Mouse (Mus musculus) heart, embryonic 16.5 days (tissue): ENCODE measurements around the gene Tmem30b. TPM values are rescaled to one million over a fixed set of nuclear protein-coding genes. Genes with fewer than 3 reads are reported as not detected.
"Not testable (repeated sequence)": the region's sequence is repeated elsewhere in the genome, so short reads cannot be mapped to it uniquely, and the experiment has no call there.

Experiments
- ATAC-seq: fragments of 200-750 bp; cut with Nextera tagmentation; replicated peaks from 2 replicates; pipeline ENCODE4 v1.8.0; 2017; ENCODE audit warnings: moderate number of reproducible peaks; ENCODE audit not compliant: insufficient read depth, low FRiP score; ENCODE audit errors: extremely low read depth
- H3K27ac ChIP-seq: fragments of 300-500 bp; sonication (generic); 2 replicates; pipeline ENCODE4 v1.5.1; 2014; ENCODE audit warnings: mild to moderate bottlenecking, low read length, control low read depth, moderate library complexity
- H3K27me3 ChIP-seq: fragments of 300-500 bp; sonication (generic); 2 replicates; pipeline ENCODE4 v1.6.1; 2014; ENCODE audit warnings: low read length, mixed read lengths; ENCODE audit not compliant: control insufficient read depth, insufficient read depth
- H3K36me3 ChIP-seq: fragments of 300-500 bp; sonication (generic); 2 replicates; pipeline ENCODE4 v1.6.1; 2014; ENCODE audit not compliant: control insufficient read depth, insufficient read depth
- H3K4me1 ChIP-seq: fragments of 300-500 bp; sonication (generic); 2 replicates; pipeline ENCODE4 v1.6.1; 2014; ENCODE audit warnings: low read length, mixed read lengths; ENCODE audit not compliant: control insufficient read depth, insufficient read depth
- H3K4me2 ChIP-seq: fragments of 300-500 bp; sonication (generic); 2 replicates; pipeline ENCODE4 v1.6.1; 2014; ENCODE audit warnings: low read depth, mild to moderate bottlenecking, control low read depth, low read length
- H3K4me3 ChIP-seq: fragments of 300-500 bp; sonication (generic); 2 replicates; pipeline ENCODE4 v1.5.1; 2014; ENCODE audit warnings: mild to moderate bottlenecking, control low read depth, low read length
- H3K9ac ChIP-seq: fragments of 300-500 bp; sonication (generic); 2 replicates; pipeline ENCODE4 v1.6.1; 2014; ENCODE audit warnings: low read length, control low read depth
- H3K9me3 ChIP-seq: fragments of 300-500 bp; sonication (generic); replicated peaks from 2 replicates; pipeline ENCODE4 v1.6.1; 2016; ENCODE audit warnings: low read length; ENCODE audit not compliant: control insufficient read depth
- WGBS: fragments of 180-500 bp; shearing (Covaris S2); extraction: QIAGEN DNeasy Blood & Tissue Kit; methylation state at CpG from one replicate; pipeline ENCODE4 v1.1.7; 2014; 5-methylcytosine and 5-hydroxymethylcytosine counted together
- polyA plus RNA-seq: library from polyadenylated mRNA; unstranded; fragments of >200 nt; fragmentation: Nextera tagmentation; extraction: Ambion mirVana; gene quantifications from 2 replicates; pipeline ENCODE4 v1.2.1, GENCODE M21; 2015

Tmem30b gene
- polyA plus RNA-seq, 1 experiment from 2014 or later, result 3.0 TPM

DNA sequence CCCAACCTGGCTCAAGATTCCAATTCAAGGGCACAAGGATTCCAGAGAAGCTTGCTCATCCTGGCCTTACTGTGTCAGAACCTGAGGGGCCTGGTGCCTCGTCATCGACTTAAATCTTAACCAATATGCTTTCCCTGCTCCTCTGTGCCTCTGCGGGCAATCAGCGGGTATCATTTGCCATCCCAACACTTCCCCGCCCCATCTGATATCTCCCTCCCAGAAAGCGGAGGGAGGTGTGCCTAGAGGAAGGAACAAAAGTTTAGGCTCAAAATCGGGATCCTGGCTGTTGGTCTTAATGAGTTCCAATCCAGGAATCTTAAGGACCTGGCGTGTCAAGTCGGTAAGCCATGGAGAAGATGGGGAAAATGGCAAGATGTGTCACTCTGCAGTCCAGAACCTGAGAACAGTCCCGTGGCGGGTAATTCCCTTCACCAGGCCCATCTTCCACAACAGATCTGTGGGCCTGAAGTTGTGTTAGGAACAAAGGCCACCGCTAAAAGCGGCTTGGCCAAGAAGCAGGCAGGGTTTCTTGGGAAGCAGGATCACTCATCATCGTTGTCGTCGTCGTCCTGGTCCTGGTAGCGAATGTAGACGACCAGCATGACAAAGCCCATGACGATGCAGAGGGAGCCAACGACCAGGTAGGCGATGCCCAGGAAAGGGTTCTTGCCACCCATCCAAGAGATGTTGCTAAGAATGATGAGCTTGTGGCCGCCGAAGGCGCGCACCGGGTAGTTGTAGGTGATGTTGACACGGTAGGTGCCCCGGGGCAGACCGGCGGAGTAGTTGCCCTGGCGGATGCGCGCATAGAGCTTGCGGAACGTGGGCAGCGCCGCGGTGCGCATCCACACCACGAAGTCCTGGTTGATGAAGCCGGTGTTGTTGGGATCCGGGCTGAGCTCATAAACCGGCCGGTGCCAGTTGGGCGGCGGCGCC, 1.2 kb downstream of the Tmem30b start:
- peak overlapping the region; percentile 46 for H3K4me3 ChIP-seq
- no peaks in the 10 kb centered on the region for H3K36me3 ChIP-seq
- H3K27me3 ChIP-seq, result peaks cover 61% of the 10 kb centered on the region
- 12% methylated on average over 48 of the region's 48 CpGs for WGBS
- H3K9ac ChIP-seq, result peak overlapping the region; percentile 23
- ATAC-seq, result no peak
- H3K27ac ChIP-seq, result no peak overlapping the region
- H3K4me2 ChIP-seq, result peak overlapping the region; percentile 64
- no peaks in the 10 kb centered on the region for H3K9me3 ChIP-seq
- peaks cover 4% of the 10 kb centered on the region; the same call in 1 of the 2 replicates for H3K4me1 ChIP-seq

DNA sequence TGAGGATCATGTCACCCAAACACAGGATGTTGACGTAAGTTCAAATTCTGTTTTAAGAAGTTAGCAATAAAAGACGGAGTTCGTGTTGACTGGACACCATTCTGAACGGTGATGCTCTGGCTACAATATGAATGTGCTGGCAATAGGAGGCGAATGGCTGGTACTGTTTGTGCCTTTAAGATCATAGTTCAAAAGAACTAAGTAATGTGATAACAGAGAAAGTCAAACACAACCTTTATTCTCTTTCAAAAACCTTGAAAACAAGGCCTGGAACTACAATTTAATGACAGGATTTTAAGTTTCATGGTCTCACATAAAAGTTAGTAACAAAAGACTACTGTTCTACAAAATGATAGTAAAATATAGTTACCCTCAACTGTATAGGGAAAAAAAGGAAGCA, 3.0 kb downstream of the Tmem30b start:
- Histone ChIP-seq H3K36me3 (no peaks in the 10 kb centered on the region), H3K9me3 (no peaks in the 10 kb centered on the region), H3K9ac (no peak overlapping the region), H3K27me3 (peaks cover 50% of the 10 kb centered on the region), H3K27ac (no peak overlapping the region), H3K4me1 (peaks cover 6% of the 10 kb centered on the region; the same call in 1 of the 2 replicates), H3K4me2 (no peak overlapping the region), H3K4me3 (no peak overlapping the region)
- no peak for ATAC-seq
- 85% methylated on average over 5 of the region's 5 CpGs for WGBS

DNA sequence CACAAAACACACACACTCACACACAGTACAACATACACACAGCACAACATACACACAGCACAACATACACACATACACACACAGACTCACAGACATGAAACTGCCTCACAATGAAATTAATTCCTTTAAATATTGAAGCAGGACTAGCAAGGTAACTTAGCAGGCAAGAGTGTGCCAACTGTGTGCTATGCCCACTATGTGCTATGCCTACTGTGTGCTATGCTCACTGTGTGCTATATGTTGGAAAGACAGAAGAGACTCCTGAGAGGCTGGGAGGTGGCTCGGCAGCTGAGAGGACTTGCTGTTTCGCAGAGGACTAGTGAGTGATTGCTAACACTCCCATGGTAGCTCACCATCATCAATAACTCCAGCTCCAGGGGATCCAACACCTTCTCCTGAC, 5.8 kb downstream of the Tmem30b start:
- H3K9ac ChIP-seq, result no peak overlapping the region
- no peaks in the 10 kb centered on the region for H3K36me3 ChIP-seq
- H3K4me3 ChIP-seq, result no peak overlapping the region
- H3K27me3 ChIP-seq, result peaks cover 26% of the 10 kb centered on the region
- no peak for ATAC-seq
- H3K9me3 ChIP-seq, result no peaks in the 10 kb centered on the region
- no peak overlapping the region for H3K4me2 ChIP-seq
- peaks cover 6% of the 10 kb centered on the region; the same call in 1 of the 2 replicates for H3K4me1 ChIP-seq
- WGBS, result 82% methylated on average over 2 of the region's 2 CpGs
- H3K27ac ChIP-seq, result no peak overlapping the region

DNA sequence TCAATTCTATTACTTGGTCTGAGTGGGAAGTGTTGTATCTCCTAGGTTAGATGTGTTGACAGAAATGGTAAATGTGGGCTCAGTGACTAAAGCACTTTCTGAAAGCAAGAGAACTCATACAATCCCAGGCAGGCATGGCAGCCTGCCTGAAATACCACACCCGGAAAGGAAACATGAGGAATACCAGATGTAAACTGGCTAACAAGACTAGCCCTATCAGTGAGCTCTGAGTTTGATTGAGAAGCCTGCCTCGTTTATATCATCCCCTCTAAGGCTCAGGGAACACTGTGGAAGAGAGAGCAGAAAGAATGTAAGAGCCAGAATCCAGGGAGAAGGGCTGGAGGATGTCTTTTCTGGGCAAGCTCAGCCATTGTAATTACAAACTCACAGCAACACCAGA, 7.0 kb downstream of the Tmem30b start:
- peaks cover 3% of the 10 kb centered on the region; the same call in 1 of the 2 replicates for H3K4me1 ChIP-seq
- ATAC-seq, result no peak
- no peak overlapping the region for H3K4me2 ChIP-seq
- H3K9ac ChIP-seq, result no peak overlapping the region
- H3K9me3 ChIP-seq, result no peaks in the 10 kb centered on the region
- H3K36me3 ChIP-seq, result no peaks in the 10 kb centered on the region
- 12% methylated on average over 2 of the region's 2 CpGs for WGBS
- H3K4me3 ChIP-seq, result no peak overlapping the region
- H3K27ac ChIP-seq, result no peak overlapping the region
- H3K27me3 ChIP-seq, result peaks cover 14% of the 10 kb centered on the region

DNA sequence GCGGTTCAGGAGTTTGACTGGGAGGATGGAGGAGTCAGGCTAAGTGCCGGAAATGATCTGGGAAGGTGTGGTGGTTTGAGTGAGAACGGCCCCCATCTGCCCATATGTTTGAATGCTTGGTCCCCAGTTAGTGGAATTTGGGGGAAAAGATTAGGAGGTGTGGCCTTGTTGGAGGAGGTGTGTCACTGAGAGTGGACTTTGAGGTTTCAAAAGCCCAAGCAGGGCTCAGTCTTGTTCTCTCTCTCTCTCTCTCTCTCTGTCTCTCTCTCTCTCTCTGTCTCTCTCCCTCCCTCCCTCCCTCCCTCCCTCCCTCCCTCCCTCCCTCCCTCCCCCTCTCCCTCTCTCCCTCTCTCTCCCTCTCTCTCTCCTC, 8.1 kb downstream of the Tmem30b start:
- H3K27me3 ChIP-seq, H3K4me1 ChIP-seq, H3K36me3 ChIP-seq, H3K9ac ChIP-seq, H3K27ac ChIP-seq, H3K9me3 ChIP-seq, ATAC-seq: not testable (repeated sequence)
- WGBS, result 44% methylated on average over 3 of the region's 3 CpGs
- Histone ChIP-seq H3K4me2 (peak overlapping the region; percentile 59), H3K4me3 (peak overlapping the region; percentile 35)

DNA sequence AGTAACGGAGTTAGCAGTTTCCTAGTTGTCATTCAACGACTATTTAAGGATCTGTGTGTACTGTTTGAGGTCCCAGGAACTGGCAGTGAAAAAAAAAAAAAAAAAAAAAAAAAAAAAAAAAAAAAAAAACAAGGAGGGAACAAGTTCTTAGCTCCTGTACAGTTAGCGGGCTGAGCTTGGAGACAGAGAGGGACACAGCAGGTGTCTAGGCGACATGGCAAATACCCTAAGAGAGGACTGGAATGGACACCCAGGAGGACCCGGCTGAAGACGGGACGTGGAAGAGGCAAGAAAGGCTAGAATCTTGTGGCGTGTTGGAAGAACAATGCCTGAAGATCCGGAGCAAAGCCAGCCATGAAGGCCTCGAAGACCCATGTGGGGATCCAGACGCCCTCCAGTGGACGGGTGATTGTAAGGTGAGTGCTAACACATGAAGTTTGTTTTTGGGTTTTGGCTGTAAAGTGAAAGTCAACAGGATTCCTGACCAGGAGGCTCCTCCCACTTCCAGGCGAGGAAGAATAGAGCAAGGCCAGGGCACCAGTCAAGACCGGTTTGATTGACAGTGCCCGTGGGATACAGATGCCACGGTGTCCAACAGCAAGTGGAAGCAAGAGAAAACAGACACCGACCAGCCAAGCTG, 8.6 kb downstream of the Tmem30b start:
- Histone ChIP-seq H3K36me3 (no peaks in the 10 kb centered on the region), H3K4me2 (peak overlapping the region; percentile 59), H3K9me3 (no peaks in the 10 kb centered on the region), H3K27ac (no peak overlapping the region), H3K9ac (peak overlapping the region; percentile 32; the same call in 1 of the 2 replicates), H3K4me3 (peak overlapping the region; percentile 35), H3K4me1 (peaks cover 3% of the 10 kb centered on the region; the same call in 1 of the 2 replicates), H3K27me3 (peaks cover 5% of the 10 kb centered on the region)
- ATAC-seq, result no peak
- 28% methylated on average over 17 of the region's 17 CpGs for WGBS

DNA sequence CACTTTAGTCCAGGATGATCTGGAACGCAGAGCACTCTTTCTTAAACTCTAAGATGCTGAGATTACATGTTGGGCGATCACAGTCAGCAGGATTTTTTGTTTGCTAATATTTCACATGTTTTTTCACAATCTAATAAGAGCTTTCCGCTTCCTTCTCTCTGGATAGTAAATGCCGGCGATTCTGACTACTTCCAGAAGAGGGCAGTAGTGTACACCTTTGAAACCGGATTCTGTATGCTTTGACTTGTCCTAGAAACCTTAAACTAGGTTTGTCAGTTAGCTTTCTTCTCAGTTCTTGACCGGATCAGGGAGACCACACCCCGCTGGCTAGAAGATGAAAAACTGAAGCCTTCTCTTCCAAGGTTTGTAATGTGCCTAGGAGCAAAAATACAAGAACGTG, 11.6 kb downstream of the Tmem30b start:
- no peak overlapping the region for H3K4me2 ChIP-seq
- H3K9me3 ChIP-seq, result no peaks in the 10 kb centered on the region
- no peaks in the 10 kb centered on the region for H3K27me3 ChIP-seq
- WGBS, result 13% methylated on average over 9 of the region's 9 CpGs
- no peak overlapping the region for H3K27ac ChIP-seq
- ATAC-seq, result no peak
- H3K4me1 ChIP-seq, result peaks cover 3% of the 10 kb centered on the region; the same call in 1 of the 2 replicates
- no peaks in the 10 kb centered on the region for H3K36me3 ChIP-seq
- H3K9ac ChIP-seq, result no peak overlapping the region
- no peak overlapping the region for H3K4me3 ChIP-seq

DNA sequence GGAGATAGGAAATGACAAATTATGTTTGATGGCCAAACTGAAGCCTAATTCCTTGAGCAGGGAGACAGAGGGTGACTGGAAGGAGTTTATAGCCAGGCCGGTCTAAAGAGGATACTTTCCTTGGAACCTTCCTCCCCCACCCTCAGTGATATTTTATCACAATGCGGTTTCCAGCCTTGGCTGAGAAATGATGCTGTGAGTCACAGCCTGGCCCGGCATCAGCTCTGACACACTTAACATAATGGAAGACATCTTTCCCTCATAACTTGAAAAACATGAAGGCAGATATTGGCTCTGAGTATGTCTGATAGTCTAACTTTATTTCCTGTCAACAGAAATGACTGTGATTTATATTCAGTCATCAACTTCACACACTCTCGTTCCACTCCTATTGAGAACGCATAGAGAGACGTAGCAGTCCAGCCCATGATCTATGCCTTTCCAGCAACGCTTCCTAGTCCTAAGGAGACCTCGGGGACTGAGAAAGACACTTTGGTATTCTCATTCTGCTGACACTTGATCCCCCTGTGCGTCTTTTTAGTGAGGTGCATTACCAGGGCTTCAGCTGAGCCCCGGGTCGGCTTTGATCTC, 14.2 kb downstream of the Tmem30b start:
- ATAC-seq, result 0 out of 2 replicates have a peak, but pooled peaks have one; percentile 41
- no peak overlapping the region for H3K4me2 ChIP-seq

DNA sequence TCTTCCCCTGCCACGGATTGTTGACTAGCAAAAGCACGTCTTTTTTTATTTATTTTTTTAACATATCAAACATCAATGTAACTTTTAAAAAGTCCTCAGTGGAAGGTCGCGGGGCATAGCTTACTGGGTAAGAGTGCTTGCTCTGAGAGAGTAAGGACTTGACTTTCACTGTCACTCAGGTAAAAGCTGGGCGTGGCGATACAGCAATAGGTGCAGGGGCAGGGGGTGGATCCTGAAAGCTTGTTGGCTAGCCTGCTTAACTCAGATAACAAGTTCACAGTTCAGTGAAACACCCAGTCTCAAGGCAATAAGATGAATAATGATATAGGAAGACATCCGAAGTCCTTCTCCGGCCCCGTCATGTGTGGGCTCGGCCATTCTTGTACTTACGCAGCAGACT, 16.6 kb downstream of the Tmem30b start:
- H3K9me3 ChIP-seq, result no peaks in the 10 kb centered on the region
- no peak overlapping the region for H3K4me3 ChIP-seq
- no peaks in the 10 kb centered on the region for H3K4me1 ChIP-seq
- no peak overlapping the region for H3K27ac ChIP-seq
- WGBS, result 77% methylated on average over 11 of the region's 11 CpGs
- H3K4me2 ChIP-seq, result no peak overlapping the region
- H3K9ac ChIP-seq, result no peak overlapping the region
- no peak for ATAC-seq
- no peaks in the 10 kb centered on the region for H3K27me3 ChIP-seq
- H3K36me3 ChIP-seq, result no peaks in the 10 kb centered on the region

More for the DNA sequence above, 14.2 kb downstream of the Tmem30b start:
- no peaks in the 10 kb centered on the region for H3K9me3 ChIP-seq
- H3K9ac ChIP-seq, result no peak overlapping the region
- WGBS, result 61% methylated on average over 11 of the region's 11 CpGs
- H3K36me3 ChIP-seq, result no peaks in the 10 kb centered on the region
- no peaks in the 10 kb centered on the region for H3K27me3 ChIP-seq
- H3K4me3 ChIP-seq, result no peak overlapping the region
- H3K4me1 ChIP-seq, result no peaks in the 10 kb centered on the region
- H3K27ac ChIP-seq, result no peak overlapping the region
